Mouse (Mus musculus) heart, embryonic 15.5 days (tissue): ENCODE measurements around the gene Rnf10. TPM values are rescaled to one million over a fixed set of nuclear protein-coding genes. Genes with fewer than 3 reads are reported as not detected.

Source experiments
- ATAC-seq: fragments of 200-750 bp; cut with Nextera tagmentation; replicated peaks from 2 replicates; pipeline ENCODE4 v1.8.0; 2017; ENCODE audit warnings: low read depth, moderate TSS enrichment; ENCODE audit not compliant: insufficient number of reproducible peaks, insufficient read depth, low FRiP score
- H3K27ac ChIP-seq: fragments of 300-500 bp; sonication (generic); 2 replicates; pipeline ENCODE4 v1.5.1; 2015; ENCODE audit warnings: mild to moderate bottlenecking, inconsistent platforms
- H3K27me3 ChIP-seq: fragments of 300-500 bp; sonication (generic); 2 replicates; pipeline ENCODE4 v1.6.1; 2015; ENCODE audit warnings: inconsistent platforms
- H3K36me3 ChIP-seq: fragments of 300-500 bp; sonication (generic); 2 replicates; pipeline ENCODE4 v1.6.1; 2015; ENCODE audit warnings: mild to moderate bottlenecking, inconsistent platforms
- H3K4me1 ChIP-seq: fragments of 300-500 bp; sonication (generic); replicated peaks from 2 replicates; pipeline ENCODE4 v1.6.1; 2015; ENCODE audit warnings: inconsistent platforms
- H3K4me2 ChIP-seq: fragments of 300-500 bp; sonication (generic); 2 replicates; pipeline ENCODE4 v1.6.1; 2015; ENCODE audit warnings: inconsistent platforms, mild to moderate bottlenecking, moderate library complexity
- H3K4me3 ChIP-seq: fragments of 300-500 bp; sonication (generic); 2 replicates; pipeline ENCODE4 v1.5.1; 2015; ENCODE audit warnings: mild to moderate bottlenecking, inconsistent platforms
- H3K9ac ChIP-seq: fragments of 300-500 bp; sonication (generic); 2 replicates; pipeline ENCODE4 v1.6.1; 2015; ENCODE audit warnings: mild to moderate bottlenecking, inconsistent platforms
- H3K9me3 ChIP-seq: fragments of 300-500 bp; sonication (generic); replicated peaks from 2 replicates; pipeline ENCODE4 v1.6.1; 2016; ENCODE audit warnings: inconsistent platforms
- WGBS: fragments of 180-500 bp; shearing (Covaris S2); methylation state at CpG from one replicate; pipeline ENCODE4 v1.1.7; 2015; ENCODE audit warnings: mixed read lengths; 5-methylcytosine and 5-hydroxymethylcytosine counted together
- polyA plus RNA-seq: library from polyadenylated mRNA; unstranded; fragments of >200 nt; fragmentation: Nextera tagmentation; extraction: Ambion mirVana; gene quantifications from 2 replicates; pipeline ENCODE4 v1.2.1, GENCODE M21; 2015

Rnf10 gene
- polyA plus RNA-seq, 1 experiment from 2014 or later = 131 TPM

DNA sequence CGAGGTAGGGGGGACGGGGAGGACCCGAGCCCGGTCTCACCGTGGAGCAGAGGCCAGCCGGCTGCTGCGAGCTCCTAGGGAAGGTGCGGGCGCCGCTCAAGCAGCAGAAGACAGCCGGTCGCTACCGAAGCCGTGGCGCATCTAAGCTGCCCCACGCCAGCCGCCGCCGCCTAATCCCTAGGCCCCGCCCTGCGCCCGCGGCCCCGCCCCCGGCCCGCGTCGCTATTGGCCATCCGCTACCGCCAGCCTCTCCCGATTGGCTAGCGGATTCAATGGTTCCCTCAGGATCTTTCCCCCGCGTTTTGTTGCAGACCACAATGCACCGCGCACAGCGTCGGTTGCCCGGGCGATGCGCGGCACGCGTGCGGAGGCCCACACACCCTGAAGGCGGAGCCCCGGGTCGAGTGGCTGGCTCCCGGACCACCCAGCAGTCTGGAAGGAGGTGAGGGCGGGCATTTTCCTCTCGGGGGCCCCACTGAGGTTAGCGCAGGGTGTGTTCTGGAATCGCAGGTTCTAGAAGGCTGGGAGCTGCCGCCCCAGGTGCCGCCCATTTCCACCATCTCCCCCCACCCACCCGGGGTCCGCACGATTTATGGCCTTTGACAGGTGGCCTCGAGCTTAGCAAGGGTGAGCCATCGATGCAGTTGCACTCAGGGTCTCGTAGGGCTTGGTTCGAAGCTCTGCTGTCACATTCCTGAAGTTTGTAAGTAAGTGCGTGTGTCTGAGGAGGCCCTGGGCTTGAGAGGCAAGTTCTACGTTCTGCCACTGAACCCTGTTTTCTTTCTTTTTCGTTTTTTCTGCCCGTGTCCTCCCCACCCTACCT lies 28.3 kb upstream of the Rnf10 start, which contains the start of gene Dynll1:
Gene Dynll1, minus strand, starts transcription at position 208 of the 823 bp plus-strand sequence.
- Histone ChIP-seq H3K9me3 (no peaks in the 10 kb centered on the region), H3K36me3 (peaks cover 27% of the 10 kb centered on the region), H3K4me1 (peaks cover 29% of the 10 kb centered on the region), H3K27me3 (no peaks in the 10 kb centered on the region), H3K4me3 (peak within 1 kb of the TSS; percentile 97), H3K27ac (peak within 1 kb of the TSS; percentile 94), H3K9ac (peak within 1 kb of the TSS; percentile 92), H3K4me2 (peak within 1 kb of the TSS; percentile 85)
- 1% methylated on average over 58 of the region's 66 CpGs for WGBS
- peak; percentile 98 for ATAC-seq

DNA sequence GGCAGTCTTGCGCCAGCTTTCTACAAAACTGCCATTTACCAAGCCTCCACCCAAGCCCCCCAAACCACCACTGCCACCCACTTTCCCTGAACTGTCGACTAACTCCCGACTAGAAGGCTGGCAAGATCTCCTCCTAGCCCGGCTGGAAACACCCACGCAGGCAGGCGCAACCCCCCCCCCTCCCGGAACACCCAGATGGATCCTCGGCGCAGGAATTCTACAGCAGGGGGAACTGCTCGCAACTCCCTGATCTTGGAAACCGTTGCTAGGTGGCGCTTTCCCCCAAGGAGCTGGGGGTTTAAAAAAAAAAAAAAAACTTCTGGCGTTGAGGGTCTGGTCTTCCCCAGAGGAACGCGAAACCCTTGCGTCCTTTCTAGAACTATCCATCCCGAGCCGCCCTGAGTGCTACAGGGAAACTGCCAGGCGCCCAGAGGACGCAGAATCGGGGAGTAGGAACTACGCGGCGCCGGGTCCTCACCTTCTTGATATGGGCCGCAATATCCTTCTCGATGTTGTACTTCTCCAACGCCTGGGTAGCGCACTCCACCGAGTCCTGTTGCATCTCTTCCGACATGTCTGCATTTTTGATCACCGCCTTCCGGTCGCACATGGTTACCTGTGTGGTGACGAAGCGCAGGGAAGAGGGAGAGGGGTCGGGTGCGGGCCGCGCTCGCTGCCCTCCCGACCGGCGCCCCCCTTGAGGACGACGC lies 27.5 kb upstream of the Rnf10 start:
- Histone ChIP-seq H3K36me3 (peaks cover 35% of the 10 kb centered on the region), H3K27ac (peak overlapping the region; percentile 94), H3K4me3 (peak overlapping the region; percentile 97), H3K9me3 (no peaks in the 10 kb centered on the region), H3K4me2 (peak overlapping the region; percentile 65), H3K9ac (peak overlapping the region; percentile 92), H3K4me1 (peaks cover 29% of the 10 kb centered on the region), H3K27me3 (no peaks in the 10 kb centered on the region)
- ATAC-seq = peak; percentile 2
- under 1% methylated on average over 46 of the region's 46 CpGs for WGBS

DNA sequence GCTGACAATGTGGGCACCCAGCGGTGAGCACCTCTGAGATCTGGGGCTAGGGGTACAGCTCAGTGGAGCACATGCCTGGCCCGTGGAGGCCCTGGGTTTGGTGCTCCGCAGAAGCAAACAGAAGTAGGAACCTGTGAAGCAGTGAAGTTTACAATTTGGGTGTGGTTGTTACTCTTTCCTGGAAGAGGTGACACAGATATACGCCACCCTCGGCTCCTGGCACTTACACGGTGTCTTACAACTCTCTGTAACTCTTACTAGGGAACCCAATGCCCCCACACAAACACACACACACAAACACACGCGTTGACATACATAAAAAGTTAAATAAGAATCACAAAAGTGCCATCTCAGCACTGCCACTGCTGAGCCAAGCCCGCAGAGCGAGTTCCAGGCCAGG lies 23.6 kb upstream of the Rnf10 start:
- peaks cover 52% of the 10 kb centered on the region for H3K36me3 ChIP-seq
- no peak overlapping the region for H3K4me2 ChIP-seq
- ATAC-seq = no peak
- H3K4me3 ChIP-seq = no peak overlapping the region
- no peaks in the 10 kb centered on the region for H3K27me3 ChIP-seq
- H3K4me1 ChIP-seq = peaks cover 22% of the 10 kb centered on the region
- H3K9ac ChIP-seq = no peak overlapping the region
- H3K27ac ChIP-seq = no peak overlapping the region
- WGBS = 78% methylated on average over 10 of the region's 10 CpGs
- no peaks in the 10 kb centered on the region for H3K9me3 ChIP-seq

DNA sequence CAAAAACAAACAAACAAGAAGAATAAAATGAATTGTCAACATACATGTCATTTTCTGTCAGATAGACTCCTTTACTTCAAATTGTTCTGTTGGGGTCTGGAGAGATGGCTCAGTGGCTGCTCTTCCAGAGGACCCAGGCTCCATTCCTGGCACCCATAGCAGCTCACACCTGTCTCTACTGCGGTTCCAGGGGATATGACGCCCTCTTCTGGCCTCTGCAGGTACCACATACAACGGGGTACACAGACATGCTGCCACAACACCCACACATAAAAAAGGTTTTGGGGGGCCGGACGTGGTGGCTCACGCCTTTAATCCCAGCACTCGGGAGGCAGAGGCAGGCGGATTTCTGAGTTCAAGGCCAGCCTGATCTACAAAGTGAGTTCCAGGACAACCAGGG lies 21.5 kb upstream of the Rnf10 start:
- H3K27me3 ChIP-seq = no peaks in the 10 kb centered on the region
- ATAC-seq = no peak
- H3K36me3 ChIP-seq = peaks cover 69% of the 10 kb centered on the region
- whole genome bisulfite sequencing = 85% methylated on average over 8 of the region's 8 CpGs
- H3K9me3 ChIP-seq = no peaks in the 10 kb centered on the region
- H3K4me2 ChIP-seq = no peak overlapping the region
- H3K9ac ChIP-seq = no peak overlapping the region
- no peak overlapping the region for H3K27ac ChIP-seq
- peaks cover 16% of the 10 kb centered on the region for H3K4me1 ChIP-seq
- H3K4me3 ChIP-seq = no peak overlapping the region

GRCm38 (mm10) chr5:115284735-115285134 lies 12.0 kb upstream of the Rnf10 start:
- Histone ChIP-seq H3K27ac (no peak overlapping the region), H3K9me3 (no peaks in the 10 kb centered on the region), H3K9ac (no peak overlapping the region), H3K4me2 (no peak overlapping the region), H3K36me3 (peaks cover 27% of the 10 kb centered on the region), H3K4me3 (no peak overlapping the region), H3K27me3 (no peaks in the 10 kb centered on the region), H3K4me1 (peaks cover 14% of the 10 kb centered on the region)
- no peak for ATAC-seq
- 92% methylated on average over 3 of the region's 3 CpGs for WGBS

DNA sequence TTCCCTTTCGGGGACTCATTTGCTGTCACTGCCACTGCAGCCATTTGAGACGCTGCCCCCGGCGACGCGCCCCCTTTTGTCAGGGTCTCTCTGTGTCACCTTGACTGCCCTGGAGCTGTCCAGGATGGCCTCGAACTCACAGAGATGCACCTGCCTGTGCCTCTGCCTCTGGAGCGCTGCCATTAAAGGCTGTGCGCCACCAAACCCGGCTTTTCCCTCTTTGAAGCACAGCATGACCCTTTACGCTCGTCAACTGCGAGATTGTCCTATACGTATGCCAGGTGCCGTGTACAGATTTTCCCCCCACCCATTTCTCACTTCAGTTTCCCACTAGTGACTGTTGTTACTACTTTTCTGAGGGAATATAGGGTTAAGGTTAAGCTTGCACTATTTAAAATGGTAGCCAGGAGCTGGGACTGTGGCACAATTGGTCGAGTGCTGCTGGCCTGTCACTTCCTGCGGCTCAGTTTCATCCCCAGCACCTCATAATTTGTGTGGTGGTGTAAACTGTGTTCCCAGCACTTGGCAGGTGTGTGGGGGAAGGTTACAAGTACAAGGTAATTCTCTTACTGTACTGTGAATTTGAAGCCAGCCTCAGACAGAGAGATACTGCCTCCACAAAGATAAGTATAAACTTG lies 7.5 kb upstream of the Rnf10 start:
- H3K4me2 ChIP-seq = peak overlapping the region; percentile 80
- WGBS = 6% methylated on average over 17 of the region's 17 CpGs
- H3K27me3 ChIP-seq = no peaks in the 10 kb centered on the region
- H3K36me3 ChIP-seq = peaks cover 19% of the 10 kb centered on the region
- no peaks in the 10 kb centered on the region for H3K9me3 ChIP-seq
- H3K27ac ChIP-seq = peak overlapping the region; percentile 70
- peak overlapping the region; percentile 92 for H3K4me3 ChIP-seq
- H3K4me1 ChIP-seq = peaks cover 9% of the 10 kb centered on the region
- ATAC-seq = no peak
- H3K9ac ChIP-seq = peak overlapping the region; percentile 87

GRCm38 (mm10) chr5:115279226-115280049 lies 6.7 kb upstream of the Rnf10 start, which contains the start of gene Coq5:
Coq5 (plus strand) TSS chr5:115279666.
- Histone ChIP-seq H3K27ac (peak within 1 kb of the TSS; percentile 70), H3K4me2 (peak within 1 kb of the TSS; percentile 80), H3K9ac (peak within 1 kb of the TSS; percentile 87), H3K4me3 (peak within 1 kb of the TSS; percentile 92), H3K27me3 (no peaks in the 10 kb centered on the region), H3K36me3 (peaks cover 13% of the 10 kb centered on the region), H3K9me3 (no peaks in the 10 kb centered on the region), H3K4me1 (peaks cover 12% of the 10 kb centered on the region)
- peak; percentile 73 for ATAC-seq
- WGBS = 3% methylated on average over 45 of the region's 45 CpGs

GRCm38 (mm10) chr5:115278785-115279184 lies 6.1 kb upstream of the Rnf10 start:
- Histone ChIP-seq H3K27ac (no peak overlapping the region), H3K4me2 (no peak overlapping the region), H3K9me3 (no peaks in the 10 kb centered on the region), H3K4me1 (peaks cover 12% of the 10 kb centered on the region), H3K27me3 (no peaks in the 10 kb centered on the region), H3K9ac (no peak overlapping the region), H3K4me3 (no peak overlapping the region), H3K36me3 (peaks cover 7% of the 10 kb centered on the region; the same call in 1 of the 2 replicates)
- 64% methylated on average over 2 of the region's 2 CpGs for WGBS
- no peak for ATAC-seq

- H3K9me3 ChIP-seq = no peaks in the 10 kb centered on the region
- H3K27me3 ChIP-seq = no peaks in the 10 kb centered on the region
- no peaks in the 10 kb centered on the region for H3K36me3 ChIP-seq
- H3K27ac ChIP-seq = no peak overlapping the region
- H3K9ac ChIP-seq = no peak overlapping the region
- H3K4me1 ChIP-seq = peaks cover 15% of the 10 kb centered on the region
- 72% methylated on average over 1 of the region's 1 CpGs for WGBS
- no peak overlapping the region for H3K4me3 ChIP-seq
- ATAC-seq = no peak
- no peak overlapping the region for H3K4me2 ChIP-seq
Observed at GRCm38 (mm10) chr5:115278053-115278452, 5.4 kb upstream of the Rnf10 start.

- Histone ChIP-seq H3K4me1 (peaks cover 21% of the 10 kb centered on the region), H3K4me3 (no peak overlapping the region), H3K27me3 (no peaks in the 10 kb centered on the region), H3K27ac (no peak overlapping the region), H3K9me3 (no peaks in the 10 kb centered on the region), H3K4me2 (no peak overlapping the region), H3K9ac (no peak overlapping the region), H3K36me3 (no peaks in the 10 kb centered on the region)
- ATAC-seq = no peak
- 39% methylated on average over 14 of the region's 14 CpGs for WGBS
Observed at GRCm38 (mm10) chr5:115275998-115276397, 3.3 kb upstream of the Rnf10 start.
